Mouse (Mus musculus): Measurements from ENCODE around the gene Thumpd1. TPM values are rescaled to one million over a fixed set of nuclear protein-coding genes. Genes with fewer than 3 reads are reported as not detected.

Thumpd1 gene
- 28.6 and 30.5 TPM in 2 replicates for polyA plus RNA-seq (2015; fragmentation: Nextera tagmentation; extraction: Ambion mirVana)

GRCm38 (mm10) chr7:119720253-119720946, at the start of gene Thumpd1:
Thumpd1 (minus strand) TSS chr7:119720798.

GRCm38 (mm10) chr7:119760527-119760951, 39.9 kb upstream of the Thumpd1 start, which contains the start of gene Acsm3:
Acsm3 (plus strand) TSS chr7:119760923.

GRCm38 (mm10) chr7:119689726-119690125, 30.9 kb downstream of the Thumpd1 start, which contains the start of gene Acsm4:
Acsm4 (plus strand) TSS chr7:119690026.

Other genes with a start within 250 kb of the Thumpd1 start
- not detected in 2 replicates for gene Umod, start 241.5 kb downstream of the Thumpd1 start, polyA plus RNA-seq (2015; fragmentation: Nextera tagmentation; extraction: Ambion mirVana)
- gene Acsm5, start 201.3 kb downstream of the Thumpd1 start, polyA plus RNA-seq (2015; fragmentation: Nextera tagmentation; extraction: Ambion mirVana) = 0.09 and 0.49 TPM in 2 replicates
- gene Pdilt, start 197.3 kb downstream of the Thumpd1 start, polyA plus RNA-seq (2015; fragmentation: Nextera tagmentation; extraction: Ambion mirVana) = not detected in 2 replicates
- not detected in 2 replicates for gene Acsm2, start 166.5 kb downstream of the Thumpd1 start, polyA plus RNA-seq (2015; fragmentation: Nextera tagmentation; extraction: Ambion mirVana)
- not detected in 2 replicates for gene Acsm1, start 113.8 kb downstream of the Thumpd1 start, polyA plus RNA-seq (2015; fragmentation: Nextera tagmentation; extraction: Ambion mirVana)
- 0.06 TPM in 1 of 2 replicates, not detected in the other for gene Acsm4, start 30.8 kb downstream of the Thumpd1 start, polyA plus RNA-seq (2015; fragmentation: Nextera tagmentation; extraction: Ambion mirVana)
- 0.08 and 0.63 TPM in 2 replicates for gene Acsm3, start 40.1 kb upstream of the Thumpd1 start, polyA plus RNA-seq (2015; fragmentation: Nextera tagmentation; extraction: Ambion mirVana)
- 2.8 and 5.3 TPM in 2 replicates for gene Rexo5, start 73.2 kb upstream of the Thumpd1 start, polyA plus RNA-seq (2015; fragmentation: Nextera tagmentation; extraction: Ambion mirVana)
- gene Eri2, start 73.3 kb upstream of the Thumpd1 start, polyA plus RNA-seq (2015; fragmentation: Nextera tagmentation; extraction: Ambion mirVana) = 5.1 and 5.6 TPM in 2 replicates
- 8.6 and 10.5 TPM in 2 replicates for gene Lyrm1, start 175.1 kb upstream of the Thumpd1 start, polyA plus RNA-seq (2015; fragmentation: Nextera tagmentation; extraction: Ambion mirVana)
- 6.4 and 8.4 TPM in 2 replicates for gene Dcun1d3, start 175.5 kb upstream of the Thumpd1 start, polyA plus RNA-seq (2015; fragmentation: Nextera tagmentation; extraction: Ambion mirVana)

Measured in skeletal muscle tissue, postnatal 0 days (tissue).